Mouse (Mus musculus) olfactory bulb, adult 2 months (tissue): ENCODE results near the gene Herc4. TPM values are rescaled to one million over a fixed set of nuclear protein-coding genes. Genes with fewer than 3 reads are reported as not detected.

Source experiments
- H3K27ac ChIP-seq: fragments of 200-500 bp; 2 replicates; pipeline ENCODE4 v1.5.1; 2012; ENCODE audit warnings: low read depth, low read length; ENCODE audit not compliant: insufficient read depth
- H3K4me1 ChIP-seq: fragments of 200-500 bp; 2 replicates; pipeline ENCODE4 v1.6.1; 2012; ENCODE audit warnings: low read length; ENCODE audit not compliant: control insufficient read depth, insufficient read depth
- H3K4me3 ChIP-seq: fragments of 200-500 bp; 2 replicates; pipeline ENCODE4 v1.5.1; 2012; ENCODE audit warnings: mild to moderate bottlenecking, low read depth, low read length, moderate library complexity; ENCODE audit not compliant: insufficient read depth
- CTCF ChIP-seq: fragments of 200-500 bp; IDR thresholded peaks from 2 replicates; pipeline ENCODE4 v1.5.1; 2012; ENCODE audit warnings: low read depth, mild to moderate bottlenecking, low read length, moderate library complexity; ENCODE audit not compliant: insufficient read depth
- POLR2A ChIP-seq: fragments of 200-500 bp; IDR thresholded peaks from 2 replicates; pipeline ENCODE4 v1.6.1; 2012; ENCODE audit warnings: mild to moderate bottlenecking, low read depth, low read length, moderate library complexity; ENCODE audit not compliant: insufficient read depth
- WGBS: fragments of 180-500 bp; shearing (Covaris S2); methylation state at CpG from one replicate; pipeline ENCODE4 v1.1.7; 2018; 5-methylcytosine and 5-hydroxymethylcytosine counted together
- polyA plus RNA-seq: library from polyadenylated mRNA; stranded (reverse); fragments of >200 nt; gene quantifications from 2 replicates; pipeline ENCODE4 v1.2.4, GENCODE M21; 2012; ENCODE audit warnings: low replicate concordance; ENCODE audit not compliant: missing spikeins, insufficient read depth, insufficient read length

Gene Herc4
- polyA plus RNA-seq, 1 experiment, result not detected

GRCm38 (mm10) chr10:63352111-63352510 is 108.5 kb downstream of the Herc4 start:
- Histone ChIP-seq H3K4me3 (no peak overlapping the region), H3K27ac (no peak overlapping the region), H3K4me1 (no peaks in the 10 kb centered on the region)
- TF ChIP-seq POLR2A (no peak), CTCF (no peak)
- WGBS, result 21% methylated on average over 5 of the region's 5 CpGs

GRCm38 (mm10) chr10:63360502-63360901 is 116.9 kb downstream of the Herc4 start:
- WGBS, result 63% methylated on average over 1 of the region's 1 CpGs
- Histone ChIP-seq H3K27ac (no peak overlapping the region), H3K4me1 (no peaks in the 10 kb centered on the region), H3K4me3 (no peak overlapping the region)
- TF ChIP-seq CTCF, result no peak

- no peak overlapping the region for H3K27ac ChIP-seq
- H3K4me3 ChIP-seq, result no peak overlapping the region
- no peak for TF ChIP-seq CTCF
- no peak for TF ChIP-seq POLR2A
- H3K4me1 ChIP-seq, result no peaks in the 10 kb centered on the region
- 53% methylated on average over 7 of the region's 7 CpGs for WGBS
Measured at GRCm38 (mm10) chr10:63365918-63366455, 122.4 kb downstream of the Herc4 start.

GRCm38 (mm10) chr10:63367386-63367785 is 123.8 kb downstream of the Herc4 start:
- Histone ChIP-seq H3K4me1 (no peaks in the 10 kb centered on the region), H3K4me3 (no peak overlapping the region), H3K27ac (no peak overlapping the region)
- TF ChIP-seq CTCF (no peak), POLR2A (no peak)
- 88% methylated on average over 6 of the region's 6 CpGs for WGBS

Other genes with a start within 250 kb of the Herc4 start
- gene Hnrnph3, start 219.6 kb upstream of the Herc4 start, polyA plus RNA-seq, result 251 TPM in 1 of 2 replicates, not detected in the other
- not detected in 2 replicates for gene Pbld2, start 219.5 kb upstream of the Herc4 start, polyA plus RNA-seq
- not detected in 2 replicates for gene Pbld1, start 183.6 kb upstream of the Herc4 start, polyA plus RNA-seq
- not detected in 2 replicates for gene Atoh7, start 144.2 kb upstream of the Herc4 start, polyA plus RNA-seq
- not detected in 2 replicates for gene Mypn, start 39.9 kb upstream of the Herc4 start, polyA plus RNA-seq
- not detected in 2 replicates for gene Sirt1, start 137.9 kb downstream of the Herc4 start, polyA plus RNA-seq
- not detected in 2 replicates for gene Dnajc12, start 138.6 kb downstream of the Herc4 start, polyA plus RNA-seq
- gene Gm7075, start 178.0 kb downstream of the Herc4 start, polyA plus RNA-seq, result not detected in 2 replicates
- gene Ctnna3, start 186.3 kb downstream of the Herc4 start, polyA plus RNA-seq, result not detected in 2 replicates